Mouse (Mus musculus) E14TG2a.4 (cell line): ENCODE measurements at regions not wholly inside any gene's neighbourhood (a gene's known extent, or its start where the extent isn't known, plus 50 kb on each side); places are given as distances from the start of the nearest gene placed in this dataset.

ENCODE experiments used
- CTCF ChIP-seq: conservative IDR thresholded peaks from 2 replicates; pipeline ENCODE4 v1.5.1; 2014; ENCODE audit warnings: low read length
- NANOG ChIP-seq: IDR thresholded peaks from 2 replicates; pipeline ENCODE4 v1.6.1; 2014; ENCODE audit warnings: borderline replicate concordance, low read length, mixed read lengths
- POU5F1 ChIP-seq: IDR thresholded peaks from 2 replicates; pipeline ENCODE4 v1.6.1; 2014; ENCODE audit warnings: low read length, borderline replicate concordance

DNA sequence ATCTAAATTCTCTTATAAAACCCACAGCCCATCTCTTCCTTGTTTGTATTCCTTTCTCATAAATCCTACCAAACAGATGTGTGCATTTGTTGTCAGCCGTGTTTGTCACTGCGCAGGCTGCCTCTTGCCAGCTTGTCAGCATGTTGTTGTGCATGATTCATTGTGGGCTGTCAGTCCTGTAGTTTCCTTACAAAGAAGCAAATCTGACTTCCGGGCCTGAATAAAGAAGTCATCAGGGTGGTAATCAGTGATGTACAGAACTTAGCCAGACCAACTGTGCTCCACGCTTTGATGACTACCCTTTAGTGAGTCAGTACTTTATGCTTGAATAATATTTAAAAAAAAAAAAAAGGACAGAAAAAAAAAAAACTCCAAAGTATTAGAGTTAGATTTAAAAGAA is 608.9 kb upstream of the Rorb start:
- TF ChIP-seq CTCF (no peak), POU5F1 (no peak), NANOG (no peak)
